Mouse (Mus musculus) bone marrow, adult 2 months (tissue): Measurements from ENCODE around the gene Cldn18. TPM values are rescaled to one million over a fixed set of nuclear protein-coding genes. Genes with fewer than 3 reads are reported as not detected.

Experiments
- H3K27ac ChIP-seq: fragments of 200-500 bp; 2 replicates; pipeline ENCODE4 v1.5.1; 2012; ENCODE audit warnings: low read depth, mild to moderate bottlenecking, control low read depth, inconsistent platforms, low read length; ENCODE audit not compliant: control insufficient read depth, poor library complexity, insufficient read depth
- H3K4me1 ChIP-seq: fragments of 200-500 bp; 2 replicates; pipeline ENCODE4 v1.6.1; 2011; ENCODE audit warnings: low read length; ENCODE audit not compliant: control insufficient read depth, insufficient read depth
- H3K4me3 ChIP-seq: fragments of 200-500 bp; replicated peaks from 2 replicates; pipeline ENCODE3; 2011; ENCODE audit warnings: mild to moderate bottlenecking, low read depth, low read length, control low read depth; ENCODE audit not compliant: control insufficient read depth
- CTCF ChIP-seq: fragments of 200-500 bp; IDR thresholded peaks from 2 replicates; pipeline ENCODE4 v1.5.1; 2011; ENCODE audit warnings: low read length, control low read depth; ENCODE audit not compliant: control insufficient read depth, insufficient read depth
- POLR2A ChIP-seq: fragments of 200-500 bp; IDR thresholded peaks from 2 replicates; pipeline ENCODE4 v1.6.1; 2011; ENCODE audit warnings: low read depth, mild to moderate bottlenecking, control low read depth, low read length, borderline replicate concordance; ENCODE audit not compliant: control insufficient read depth
- WGBS: fragments of 180-500 bp; shearing (Covaris S2); methylation state at CpG from one replicate; pipeline ENCODE4 v1.1.7; 2018; 5-methylcytosine and 5-hydroxymethylcytosine counted together
- polyA plus RNA-seq: library from polyadenylated mRNA; stranded (reverse); fragments of >200 nt; gene quantifications from 2 replicates; pipeline ENCODE4 v1.2.4, GENCODE M21; 2011; ENCODE audit warnings: low replicate concordance; ENCODE audit not compliant: missing spikeins, insufficient read depth, insufficient read length

Cldn18 gene
- polyA plus RNA-seq, 1 experiment, result 0.60 TPM

DNA sequence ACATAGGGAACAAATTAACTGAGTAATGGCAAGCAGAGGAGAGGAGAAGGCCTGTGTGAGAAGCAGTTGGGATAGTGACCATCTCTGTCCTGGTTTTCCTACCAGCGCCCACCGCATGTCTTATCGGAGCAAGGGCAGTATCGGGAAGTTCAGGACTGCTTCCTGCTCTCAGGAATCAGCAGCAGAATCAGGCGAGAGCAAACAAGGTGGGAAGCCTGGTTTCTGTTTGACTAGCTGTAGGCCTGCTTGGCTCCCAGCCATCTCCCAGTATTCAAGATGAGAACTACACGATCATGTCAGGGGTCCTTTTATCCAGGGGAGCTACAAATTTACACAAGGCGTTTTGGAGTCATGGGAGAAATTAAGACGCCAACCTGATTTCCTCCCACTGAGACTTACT is 8.2 kb upstream of the Cldn18 start:
- H3K4me1 ChIP-seq, result no peaks in the 10 kb centered on the region
- no peak overlapping the region for H3K4me3 ChIP-seq
- WGBS, result 88% methylated on average over 8 of the region's 8 CpGs
- TF ChIP-seq POLR2A (no peak), CTCF (no peak)
- H3K27ac ChIP-seq, result no peak overlapping the region

DNA sequence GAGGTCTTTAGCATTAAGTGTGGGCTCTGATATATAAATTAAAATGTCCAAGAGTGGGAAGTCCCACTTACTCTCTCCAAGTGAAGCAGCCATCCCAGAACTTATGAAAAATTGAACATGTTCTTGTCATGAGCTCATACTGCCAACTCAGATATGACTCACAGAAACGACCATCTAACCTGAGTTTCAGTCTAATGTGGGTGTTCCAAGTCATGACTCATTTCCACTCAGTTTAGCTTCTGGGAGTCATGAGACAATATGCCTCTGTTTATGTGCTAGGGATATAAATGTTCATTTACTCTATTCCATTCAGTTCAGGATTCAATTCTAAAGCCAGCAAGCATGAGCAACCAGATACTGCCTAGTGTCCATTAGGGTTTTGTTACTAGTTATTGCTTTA is 2.9 kb upstream of the Cldn18 start:
- 2% methylated on average over 1 of the region's 1 CpGs for WGBS
- TF ChIP-seq POLR2A (no peak), CTCF (no peak)
- Histone ChIP-seq H3K4me1 (no peaks in the 10 kb centered on the region), H3K27ac (no peak overlapping the region), H3K4me3 (no peak overlapping the region)

DNA sequence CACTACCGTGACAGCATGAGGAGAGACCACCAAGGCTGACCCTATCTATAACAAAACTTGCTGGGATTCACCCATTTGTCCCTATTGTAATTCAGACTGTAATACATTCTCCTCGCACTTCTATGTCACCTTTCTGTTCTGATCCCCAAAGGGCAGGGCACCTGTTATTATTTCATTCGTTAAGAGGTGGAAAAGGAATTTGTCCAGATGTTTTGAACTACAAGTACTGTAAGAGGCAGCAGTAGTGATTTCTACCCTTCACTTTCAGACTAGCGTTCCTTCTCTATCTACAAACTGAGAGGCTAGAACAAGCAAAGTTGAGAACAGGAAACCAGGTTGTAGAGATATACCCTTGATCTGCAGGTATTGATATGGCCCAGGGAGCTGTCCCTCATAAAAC is 6.8 kb downstream of the Cldn18 start:
- no peak overlapping the region for H3K27ac ChIP-seq
- WGBS, result 67% methylated on average over 4 of the region's 4 CpGs
- TF ChIP-seq CTCF (no peak), POLR2A (no peak)
- no peaks in the 10 kb centered on the region for H3K4me1 ChIP-seq
- H3K4me3 ChIP-seq, result no peak overlapping the region

DNA sequence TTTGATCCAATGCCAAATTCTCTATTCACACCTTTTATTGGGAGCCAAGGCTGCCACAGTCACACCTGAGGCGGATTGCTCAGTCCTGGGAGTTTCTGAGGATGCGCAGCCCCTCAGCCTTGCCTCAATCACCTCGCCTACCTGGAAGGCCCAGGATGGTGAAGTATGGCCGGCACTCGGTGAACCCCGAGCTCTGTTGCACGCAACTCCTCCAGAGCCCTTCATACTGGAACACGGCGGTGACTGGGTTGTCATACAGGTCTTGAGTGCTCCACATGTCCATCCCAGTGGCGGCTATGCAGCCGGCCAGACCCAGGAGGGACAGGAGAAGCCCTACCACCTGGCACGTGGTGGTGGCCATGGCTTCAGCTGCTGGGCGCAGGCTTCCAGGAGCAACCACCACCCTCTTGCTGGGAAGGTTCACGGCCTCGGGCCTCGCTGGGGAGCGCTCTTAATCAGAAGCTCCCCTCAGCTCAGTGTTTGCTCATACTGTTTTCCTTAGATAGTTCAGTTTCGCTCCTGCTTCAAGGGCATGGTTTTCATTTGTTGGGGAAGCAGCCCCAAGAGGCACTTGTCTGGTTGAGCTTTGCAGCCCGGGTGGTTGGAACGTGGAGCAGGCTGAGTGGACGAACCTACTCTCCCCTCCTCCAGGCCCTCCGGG is 7.3 kb downstream of the Cldn18 start:
- no peak overlapping the region for H3K27ac ChIP-seq
- no peak for TF ChIP-seq CTCF
- TF ChIP-seq POLR2A, result no peak
- WGBS, result 83% methylated on average over 22 of the region's 22 CpGs
- no peaks in the 10 kb centered on the region for H3K4me1 ChIP-seq
- H3K4me3 ChIP-seq, result no peak overlapping the region

DNA sequence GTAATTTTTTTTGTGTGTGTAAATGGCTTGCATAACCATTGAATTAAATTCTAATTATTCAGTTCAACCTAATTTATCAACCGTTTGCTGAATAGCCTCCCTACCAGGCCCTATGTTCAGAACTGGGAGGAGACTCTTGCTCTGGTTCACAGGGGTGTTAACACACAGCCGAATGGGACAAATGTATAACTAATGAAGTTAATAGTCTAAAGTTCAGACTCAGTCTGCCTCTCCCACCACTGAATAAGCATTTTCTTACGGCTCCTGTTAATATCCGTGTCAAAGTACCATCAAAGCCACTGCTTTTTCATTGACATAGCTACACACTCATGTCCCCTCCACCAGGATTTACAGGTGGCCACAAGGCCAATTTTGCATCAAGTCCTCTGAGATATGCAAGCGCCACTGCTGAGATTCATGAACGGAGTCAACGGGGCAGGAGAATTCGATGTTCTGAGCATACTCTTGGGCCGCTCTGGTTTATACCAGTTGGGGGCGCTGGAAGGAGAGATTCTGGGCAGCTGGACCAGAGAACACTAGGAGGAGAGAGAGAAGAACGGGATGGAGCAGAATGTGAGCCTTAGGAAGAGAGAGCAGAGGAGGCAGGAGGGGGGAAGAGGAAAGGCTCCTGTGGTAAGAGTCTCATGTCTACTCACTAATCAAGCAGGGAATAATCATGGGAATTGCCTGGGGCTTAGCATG is 9.5 kb downstream of the Cldn18 start:
- no peak overlapping the region for H3K4me3 ChIP-seq
- TF ChIP-seq CTCF (no peak), POLR2A (no peak)
- no peak overlapping the region for H3K27ac ChIP-seq
- WGBS, result 72% methylated on average over 11 of the region's 11 CpGs
- no peaks in the 10 kb centered on the region for H3K4me1 ChIP-seq

DNA sequence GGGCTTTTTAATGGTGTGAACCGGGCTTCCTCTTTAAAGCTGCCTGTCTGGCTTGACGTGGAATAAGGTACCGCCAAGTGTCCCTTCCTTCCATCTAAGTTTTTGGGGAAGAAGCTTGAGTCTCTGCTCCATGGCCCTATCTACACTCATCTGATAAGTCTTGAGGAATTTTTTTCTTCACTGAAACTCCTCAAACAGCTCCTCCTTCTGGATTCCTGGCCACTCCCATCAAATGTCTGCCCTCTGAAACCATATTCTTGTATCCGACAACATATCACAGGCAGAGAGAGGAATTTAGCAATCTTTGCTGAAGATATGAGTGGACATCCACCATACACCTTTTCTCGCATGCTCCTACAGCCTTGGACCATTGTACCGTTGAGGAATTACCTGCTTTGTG is 10.8 kb downstream of the Cldn18 start:
- WGBS, result 83% methylated on average over 6 of the region's 6 CpGs
- Histone ChIP-seq H3K27ac (no peak overlapping the region), H3K4me3 (no peak overlapping the region), H3K4me1 (no peaks in the 10 kb centered on the region)
- no peak for TF ChIP-seq POLR2A
- TF ChIP-seq CTCF, result no peak

DNA sequence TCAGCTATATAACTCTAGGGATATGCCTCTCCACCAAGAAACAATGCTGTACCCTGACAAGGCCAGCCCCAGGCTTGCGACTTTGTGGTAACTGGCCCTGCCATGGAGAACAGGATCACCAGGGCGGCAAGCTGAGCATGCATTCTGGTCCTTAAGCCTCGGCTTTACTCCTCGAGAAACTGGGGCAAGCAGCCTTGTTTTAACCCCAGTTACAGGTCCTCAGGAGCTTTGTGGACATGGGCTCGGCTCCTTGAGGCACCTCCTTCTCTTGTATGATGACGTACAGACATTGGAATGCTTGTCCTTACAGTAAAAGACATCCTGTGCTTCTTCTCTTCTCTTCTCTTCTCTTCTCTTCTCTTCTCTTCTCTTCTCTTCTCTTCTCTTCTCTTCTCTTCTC is 13.4 kb downstream of the Cldn18 start:
- no peak overlapping the region for H3K4me3 ChIP-seq
- TF ChIP-seq POLR2A (no peak), CTCF (no peak)
- WGBS, result 72% methylated on average over 6 of the region's 6 CpGs
- H3K27ac ChIP-seq, result no peak overlapping the region
- no peaks in the 10 kb centered on the region for H3K4me1 ChIP-seq

DNA sequence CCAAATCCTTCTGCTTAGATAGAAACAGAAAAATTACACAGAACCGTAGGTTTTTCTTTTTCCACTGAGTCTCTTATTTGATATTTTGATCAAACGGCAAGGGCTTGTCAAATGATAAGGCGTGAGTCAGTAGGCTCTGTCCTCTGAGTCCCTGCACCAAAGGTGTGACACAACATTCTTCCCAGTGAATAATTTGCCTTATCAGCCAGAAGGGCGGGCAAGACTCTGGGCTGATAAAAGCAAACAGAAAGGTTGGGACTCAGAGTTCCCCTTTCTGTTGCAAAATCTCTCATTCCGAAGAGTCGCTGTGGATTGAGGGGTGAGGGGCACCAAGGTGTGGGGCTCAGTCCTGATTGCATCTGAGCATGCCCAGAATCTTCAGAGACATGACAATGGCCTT is 14.9 kb downstream of the Cldn18 start:
- TF ChIP-seq POLR2A, result no peak
- no peak for TF ChIP-seq CTCF
- H3K27ac ChIP-seq, result no peak overlapping the region
- 82% methylated on average over 6 of the region's 6 CpGs for WGBS
- no peaks in the 10 kb centered on the region for H3K4me1 ChIP-seq
- H3K4me3 ChIP-seq, result no peak overlapping the region

DNA sequence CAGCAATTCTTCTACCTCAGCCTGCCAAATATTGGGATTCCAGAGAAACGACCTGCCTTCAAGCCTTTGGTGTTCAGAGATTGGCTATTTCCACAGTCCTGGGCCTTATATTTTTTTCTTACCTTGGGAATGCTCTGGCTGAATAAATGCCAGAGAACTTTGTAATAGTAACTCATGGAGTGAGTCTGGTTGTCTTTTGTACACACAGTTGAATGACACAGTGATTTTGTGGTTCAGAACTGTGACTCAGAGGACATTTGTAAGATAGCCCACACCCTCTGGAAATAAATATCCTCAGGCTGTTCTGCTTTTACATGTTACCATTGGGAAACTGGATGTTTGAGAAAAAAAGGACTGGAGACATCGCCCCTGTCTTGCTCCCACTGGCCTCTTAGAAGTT is 15.9 kb downstream of the Cldn18 start:
- Histone ChIP-seq H3K4me1 (no peaks in the 10 kb centered on the region), H3K4me3 (no peak overlapping the region), H3K27ac (no peak overlapping the region)
- TF ChIP-seq POLR2A (no peak), CTCF (no peak)
- 68% methylated on average over 2 of the region's 2 CpGs for WGBS
